Mouse (Mus musculus) liver, postnatal 0 days (tissue): ENCODE results near the gene A730015C16Rik.

ENCODE experiments used
- CTCF ChIP-seq: sonication (generic); IDR thresholded peaks from 2 replicates; pipeline ENCODE4 v1.5.1; 2016; ENCODE audit warnings: antibody characterized with exemption, low read depth
- EP300 ChIP-seq: IDR thresholded peaks from 2 replicates; pipeline ENCODE4 v1.6.1; 2016; ENCODE audit warnings: antibody characterized with exemption, low read depth, mild to moderate bottlenecking

DNA sequence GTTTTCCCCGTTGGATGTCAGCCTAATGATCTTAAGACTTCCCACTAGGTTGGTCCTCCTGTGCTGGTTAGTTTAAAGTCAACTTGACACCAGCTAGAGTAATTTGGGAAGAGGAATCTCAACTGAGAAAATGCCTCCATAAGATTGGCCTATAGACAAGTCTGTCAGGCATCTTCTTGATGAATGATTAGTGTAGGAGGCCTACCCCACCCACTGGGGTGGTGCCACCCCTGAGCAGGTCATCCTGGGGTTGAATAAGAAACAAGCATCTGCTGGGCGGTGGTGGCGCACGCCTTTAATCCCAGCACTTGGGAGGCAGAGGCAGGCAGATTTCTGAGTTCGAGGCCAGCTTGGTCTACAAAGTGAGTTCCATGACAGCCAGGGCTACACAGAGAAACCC, 25.3 kb upstream of the A730015C16Rik start:
- TF ChIP-seq EP300 = no peak
- TF ChIP-seq CTCF = no peak
